Mouse (Mus musculus) limb, embryonic 10.5 days (tissue): ENCODE results near the gene Tpbpb. TPM values are rescaled to one million over a fixed set of nuclear protein-coding genes. Genes with fewer than 3 reads are reported as not detected.
"Not testable (repeated sequence)": the region's sequence is repeated elsewhere in the genome, so short reads cannot be mapped to it uniquely, and the experiment has no call there.

Source experiments
- DNase-seq: peaks from one replicate; pipeline ENCODE4 v3.0.0-alpha.2; 2017; ENCODE audit warnings: low spot score
- H3K27ac ChIP-seq: fragments of 300-500 bp; sonication (generic); 2 replicates; pipeline ENCODE4 v1.5.1; 2016; ENCODE audit warnings: mild to moderate bottlenecking
- H3K27me3 ChIP-seq: fragments of 300-500 bp; sonication (generic); 2 replicates; pipeline ENCODE4 v1.6.1; 2016; ENCODE audit warnings: low read depth, mild to moderate bottlenecking; ENCODE audit not compliant: poor library complexity, severe bottlenecking
- H3K36me3 ChIP-seq: fragments of 300-500 bp; sonication (generic); 2 replicates; pipeline ENCODE4 v1.6.1; 2016; ENCODE audit warnings: mild to moderate bottlenecking, moderate library complexity
- H3K4me1 ChIP-seq: fragments of 300-500 bp; sonication (generic); 2 replicates; pipeline ENCODE4 v1.6.1; 2016
- H3K4me3 ChIP-seq: fragments of 300-500 bp; sonication (generic); 2 replicates; pipeline ENCODE4 v1.5.1; 2016; ENCODE audit warnings: mild to moderate bottlenecking, moderate library complexity
- H3K9me3 ChIP-seq: fragments of 300-500 bp; sonication (generic); replicated peaks from 2 replicates; pipeline ENCODE4 v1.6.1; 2016; ENCODE audit warnings: mild to moderate bottlenecking
- WGBS: fragments of 180-500 bp; shearing (Covaris S2); methylation state at CpG from one replicate; pipeline ENCODE4 v1.1.7; 2016; 5-methylcytosine and 5-hydroxymethylcytosine counted together
- polyA plus RNA-seq: library from polyadenylated mRNA; unstranded; fragments of >200 nt; fragmentation: Nextera tagmentation; extraction: Ambion mirVana; gene quantifications from 2 replicates; pipeline ENCODE4 v1.2.1, GENCODE M21; 2016

Gene Tpbpb
- polyA plus RNA-seq: not detected in 2 replicates

GRCm38 (mm10) chr13:60904780-60905179 lies at the start of gene Tpbpb:
Gene Tpbpb, minus strand, starts transcription at chr13:60904880.
- H3K27me3 ChIP-seq, H3K4me1 ChIP-seq, H3K36me3 ChIP-seq, H3K4me3 ChIP-seq, H3K9me3 ChIP-seq, H3K27ac ChIP-seq, DNase-seq: not testable (repeated sequence)
- 93% methylated on average over 2 of the region's 2 CpGs for WGBS

DNA sequence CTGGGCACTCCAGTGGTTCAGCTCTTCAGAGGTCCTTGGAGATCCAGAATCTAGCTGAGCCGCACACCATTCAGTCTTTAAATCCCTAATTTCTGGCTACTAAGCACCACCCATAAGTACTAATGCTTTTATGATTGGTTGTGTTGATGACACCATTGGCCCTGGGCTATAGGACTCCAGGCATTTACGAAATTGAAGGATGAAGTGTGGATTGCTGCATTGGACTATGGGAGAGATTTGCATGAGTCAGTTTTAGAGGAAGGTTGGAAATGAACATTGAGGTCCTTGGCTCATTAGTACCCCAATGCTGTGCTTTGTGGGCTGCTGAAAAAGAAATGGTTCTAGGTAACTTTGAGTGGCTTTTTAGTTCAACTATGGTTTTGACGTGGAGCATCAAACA lies 37.2 kb upstream of the Tpbpb start, which contains the start of gene Tpbpa:
Gene Tpbpa (minus strand): TSS at position 101 of the 400 bp plus-strand sequence.
- not testable (repeated sequence) for H3K27me3 ChIP-seq, H3K4me1 ChIP-seq, H3K27ac ChIP-seq, H3K36me3 ChIP-seq, DNase-seq, H3K9me3 ChIP-seq, H3K4me3 ChIP-seq
- 83% methylated on average over 3 of the region's 3 CpGs for WGBS

- no peak within 1 kb of the TSS for H3K4me3 ChIP-seq
- H3K9me3 ChIP-seq: no peaks in the 10 kb centered on the region
- H3K4me1 ChIP-seq: no peaks in the 10 kb centered on the region
- no peaks in the 10 kb centered on the region for H3K36me3 ChIP-seq
- 72% methylated on average over 5 of the region's 5 CpGs for WGBS
- no peak for DNase-seq
- H3K27ac ChIP-seq: no peak within 1 kb of the TSS
- no peaks in the 10 kb centered on the region for H3K27me3 ChIP-seq
Observed at GRCm38 (mm10) chr13:60936500-60936901, 31.8 kb upstream of the Tpbpb start, which contains the start of the genes Gm49391 and Ctla2a. Gene Gm49391, minus strand, starts transcription at chr13:60936571. Gene Ctla2a, minus strand, starts transcription at chr13:60936625.

DNA sequence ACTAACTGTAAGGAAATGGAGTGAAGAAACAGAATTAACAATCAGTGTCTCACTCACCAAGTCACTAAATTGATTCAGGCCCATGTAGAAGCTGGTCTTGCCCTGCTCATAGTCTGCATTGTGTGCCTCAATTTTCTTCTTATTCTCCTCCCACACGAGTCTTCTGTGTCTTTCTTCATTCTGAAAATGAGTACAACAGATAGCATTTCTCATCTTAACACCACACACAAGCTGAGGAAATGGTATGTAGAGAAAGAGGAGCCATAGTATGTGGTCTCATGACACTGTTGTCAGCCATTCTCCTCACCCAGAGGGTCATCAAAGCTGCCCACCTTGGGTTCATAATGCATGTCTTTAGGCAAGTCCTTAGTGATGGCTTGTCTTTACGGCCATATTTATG lies 30.8 kb upstream of the Tpbpb start, which contains the start of gene Gm49393:
Gene Gm49393 (minus strand): TSS at position 101 of the 400 bp plus-strand sequence.
- not testable (repeated sequence) for H3K27ac ChIP-seq, DNase-seq, H3K27me3 ChIP-seq, H3K4me3 ChIP-seq, H3K36me3 ChIP-seq, H3K9me3 ChIP-seq, H3K4me1 ChIP-seq
- WGBS: 82% methylated on average over 2 of the region's 2 CpGs

DNA sequence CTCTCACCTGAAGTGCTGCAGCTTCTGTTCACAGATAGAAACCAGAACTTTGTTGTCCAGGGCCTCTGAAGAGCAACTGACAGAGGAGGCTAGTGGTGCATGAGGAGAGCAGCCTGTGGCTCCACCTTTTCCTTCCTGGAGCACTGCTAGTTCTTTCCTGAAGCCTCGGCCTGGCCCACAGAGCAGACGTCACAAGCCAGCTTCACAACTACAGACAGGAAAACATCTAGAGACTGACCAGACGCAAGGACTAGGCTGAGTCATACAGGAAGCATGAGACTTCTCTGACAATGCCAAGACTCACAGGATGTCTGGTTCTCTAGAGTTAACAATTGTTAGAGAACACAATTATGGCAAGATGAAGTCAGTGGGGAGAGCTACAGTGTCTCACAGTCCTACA lies 7.4 kb downstream of the Tpbpb start, which contains the start of gene Ctla2b:
Gene Ctla2b (minus strand): TSS at position 120 of the 400 bp plus-strand sequence.
- no peak within 1 kb of the TSS for H3K27ac ChIP-seq
- H3K36me3 ChIP-seq: no peaks in the 10 kb centered on the region
- DNase-seq: no peak
- H3K4me3 ChIP-seq: no peak within 1 kb of the TSS
- 89% methylated on average over 3 of the region's 3 CpGs for WGBS
- no peaks in the 10 kb centered on the region for H3K9me3 ChIP-seq
- no peaks in the 10 kb centered on the region for H3K4me1 ChIP-seq
- no peaks in the 10 kb centered on the region for H3K27me3 ChIP-seq

GRCm38 (mm10) chr13:60896794-60897193 lies 7.9 kb downstream of the Tpbpb start, which contains the start of gene Gm49392:
Gene Gm49392, minus strand, starts transcription at chr13:60896894.
- H3K36me3 ChIP-seq, H3K27ac ChIP-seq, DNase-seq, H3K4me1 ChIP-seq, H3K4me3 ChIP-seq, H3K27me3 ChIP-seq, H3K9me3 ChIP-seq: not testable (repeated sequence)
- WGBS: 93% methylated on average over 8 of the region's 8 CpGs

DNA sequence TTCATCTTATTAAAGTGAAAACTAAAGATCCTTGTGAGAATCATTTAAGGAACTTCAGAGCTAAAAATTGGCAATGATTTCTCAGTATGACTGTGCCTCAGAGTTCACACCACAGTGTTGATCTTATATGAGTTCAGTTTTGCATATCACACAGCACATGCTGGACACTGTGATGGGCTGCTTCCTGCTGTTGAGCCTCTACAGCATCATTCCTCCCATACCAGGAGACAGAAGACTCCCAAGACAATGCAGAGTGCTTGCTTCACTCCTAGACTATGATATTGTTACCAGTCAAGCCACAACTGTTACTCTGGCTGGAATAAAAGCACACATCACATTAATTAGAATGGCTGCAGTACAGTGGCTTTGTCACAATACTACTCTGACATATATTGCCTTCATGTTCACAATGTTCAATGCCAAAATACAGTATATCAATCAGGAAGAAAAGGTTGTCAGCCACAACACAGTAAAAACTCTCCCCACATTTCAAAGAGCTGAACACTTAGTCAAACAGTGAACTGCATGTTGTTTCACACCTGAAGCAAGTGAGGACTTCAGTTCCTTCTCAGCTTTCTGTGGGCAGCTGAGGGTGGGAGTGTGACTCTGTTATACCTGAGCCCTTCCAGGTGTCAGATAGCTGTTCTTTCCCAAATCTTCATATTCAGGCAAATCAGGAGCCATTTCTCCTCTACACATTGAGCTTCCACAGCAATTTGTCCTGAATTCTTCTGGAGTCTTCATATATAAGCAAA lies 9.1 kb downstream of the Tpbpb start:
- Histone ChIP-seq H3K9me3 (no peaks in the 10 kb centered on the region), H3K27ac (no peak overlapping the region), H3K4me3 (no peak overlapping the region), H3K27me3 (no peaks in the 10 kb centered on the region), H3K36me3 (no peaks in the 10 kb centered on the region), H3K4me1 (no peaks in the 10 kb centered on the region)
- DNase-seq: no peak

- WGBS: 82% methylated on average over 1 of the region's 1 CpGs
- H3K27me3 ChIP-seq: no peaks in the 10 kb centered on the region
- H3K4me3 ChIP-seq: no peak overlapping the region
Observed at GRCm38 (mm10) chr13:60892301-60892700, 12.4 kb downstream of the Tpbpb start.

GRCm38 (mm10) chr13:60864281-60864680 lies 40.4 kb downstream of the Tpbpb start, which contains the start of gene 4930486L24Rik:
Gene 4930486L24Rik, minus strand, starts transcription at chr13:60864475.
- no peaks in the 10 kb centered on the region for H3K4me1 ChIP-seq
- no peak within 1 kb of the TSS for H3K27ac ChIP-seq
- 70% methylated on average over 1 of the region's 1 CpGs for WGBS
- H3K9me3 ChIP-seq: no peaks in the 10 kb centered on the region
- no peaks in the 10 kb centered on the region for H3K36me3 ChIP-seq
- H3K27me3 ChIP-seq: no peaks in the 10 kb centered on the region
- no peak within 1 kb of the TSS for H3K4me3 ChIP-seq
- no peak for DNase-seq

More at GRCm38 (mm10) chr13:60892301-60892700, 12.4 kb downstream of the Tpbpb start:
- DNase-seq: no peak
- H3K4me1 ChIP-seq: no peaks in the 10 kb centered on the region
- no peaks in the 10 kb centered on the region for H3K36me3 ChIP-seq
- H3K27ac ChIP-seq: no peak overlapping the region
- no peaks in the 10 kb centered on the region for H3K9me3 ChIP-seq

Other genes with a start within 250 kb of the Tpbpb start
- gene BC051665, start 118.5 kb downstream of the Tpbpb start, polyA plus RNA-seq: not detected in 2 replicates
- gene Ctsll3, start 102.0 kb downstream of the Tpbpb start, polyA plus RNA-seq: not detected in 2 replicates
- not detected in 2 replicates for gene 4930486L24Rik, start 40.4 kb downstream of the Tpbpb start, polyA plus RNA-seq
- gene Gm49392, start 8.0 kb downstream of the Tpbpb start, polyA plus RNA-seq: 0.21 and 0.25 TPM in 2 replicates
- gene Ctla2b, start 7.4 kb downstream of the Tpbpb start, polyA plus RNA-seq: 1.3 and 1.7 TPM in 2 replicates
- gene Gm49393, start 30.7 kb upstream of the Tpbpb start, polyA plus RNA-seq: not detected in 2 replicates
- 0.96 and 1.2 TPM in 2 replicates for gene Gm49391, start 31.7 kb upstream of the Tpbpb start, polyA plus RNA-seq
- gene Ctla2a, start 31.7 kb upstream of the Tpbpb start, polyA plus RNA-seq: 9.6 and 11.3 TPM in 2 replicates
- not detected in 2 replicates for gene Tpbpa, start 37.1 kb upstream of the Tpbpb start, polyA plus RNA-seq
- gene Ctsj, start 101.1 kb upstream of the Tpbpb start, polyA plus RNA-seq: not detected in 2 replicates
- not detected in 2 replicates for gene Ctsq, start 135.8 kb upstream of the Tpbpb start, polyA plus RNA-seq